Mouse (Mus musculus) spleen, adult 2 months (tissue): ENCODE results near the gene Nmt1.
A peak's percentile ranks its signal among the peaks of the same experiment; 100 is the strongest.

ENCODE experiments used
- CTCF ChIP-seq: fragments of 200-500 bp; IDR thresholded peaks from 2 replicates; pipeline ENCODE4 v1.5.1; 2011; ENCODE audit warnings: mild to moderate bottlenecking, inconsistent platforms; ENCODE audit not compliant: insufficient read depth, insufficient read length, insufficient replicate concordance; ENCODE audit errors: extremely low read depth
- POLR2A ChIP-seq: fragments of 200-500 bp; IDR thresholded peaks from 2 replicates; pipeline ENCODE4 v1.6.1; 2011; ENCODE audit warnings: low read depth, low read length, inconsistent platforms

GRCm38 (mm10) chr11:103102725-103103349 is 74.8 kb downstream of the Nmt1 start:
- TF ChIP-seq POLR2A: peak; percentile 59
- peak; percentile 100 for TF ChIP-seq CTCF
